Mouse (Mus musculus) megakaryocyte progenitor cell, adult 5-6 weeks (primary cell): ENCODE data around the gene Pde1c. TPM values are rescaled to one million over a fixed set of nuclear protein-coding genes. Genes with fewer than 3 reads are reported as not detected.
A peak's percentile ranks its signal among the peaks of the same experiment; 100 is the strongest.

Experiments
- ATAC-seq: replicated peaks from 2 replicates; pipeline ENCODE4 v1.8.0; 2016; ENCODE audit warnings: mild to moderate bottlenecking, moderate TSS enrichment, inconsistent platforms; ENCODE audit not compliant: poor library complexity
- total RNA-seq, 2 experiments: library from RNA; stranded (forward) in 1 of 2; stranded (reverse) in 1 of 2; fragments of 157-497, 149-512 nt in 1 of 2; fragments of 200-1000 nt in 1 of 2; gene quantifications; 2 replicates each; pipeline versions ENCODE4 v1.2.3 to v1.2.4; 2015 to 2017

Gene Pde1c
- total RNA-seq, 2 experiments from 2014 or later, result 0.39 TPM; not detected in 1

DNA sequence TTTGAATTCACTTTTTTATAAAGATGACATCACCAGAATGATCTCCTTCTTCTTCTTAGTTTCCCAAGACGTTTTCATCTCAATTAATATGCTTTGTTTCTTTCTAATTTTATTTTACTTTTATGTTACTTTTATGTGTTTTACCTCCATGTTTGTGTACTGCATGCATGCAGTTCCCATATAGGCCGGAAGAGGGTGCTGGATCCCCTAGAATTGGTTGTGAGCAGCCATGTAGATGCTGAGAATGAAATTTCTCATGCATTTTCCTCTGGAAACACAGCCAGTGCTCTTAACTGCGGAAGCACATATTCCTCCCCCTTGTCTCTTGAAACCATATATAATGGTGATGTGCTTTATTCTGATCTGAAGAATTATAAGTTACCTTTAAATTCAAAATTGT, 110.8 kb downstream of the Pde1c start:
- no peak; the same call in 1 of the 2 replicates for ATAC-seq

DNA sequence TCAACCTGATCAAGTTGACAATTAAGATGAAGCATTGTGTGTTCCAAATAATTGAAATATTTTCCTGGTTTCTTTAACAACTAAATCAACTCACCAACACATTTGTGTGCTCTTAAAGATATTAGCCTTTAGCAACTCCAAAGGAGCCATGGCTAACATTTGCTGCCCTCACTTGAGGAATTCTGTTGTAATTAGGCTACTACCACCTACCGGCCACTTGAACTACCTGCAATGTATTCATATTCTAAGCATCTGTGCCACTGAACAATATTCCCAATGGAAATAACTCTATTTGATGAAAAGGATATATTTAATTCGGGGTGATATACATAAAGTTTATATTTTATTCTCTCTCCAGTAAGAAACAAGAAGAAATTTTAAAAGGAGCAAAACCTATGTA, 121.0 kb downstream of the Pde1c start:
- ATAC-seq, result no peak

DNA sequence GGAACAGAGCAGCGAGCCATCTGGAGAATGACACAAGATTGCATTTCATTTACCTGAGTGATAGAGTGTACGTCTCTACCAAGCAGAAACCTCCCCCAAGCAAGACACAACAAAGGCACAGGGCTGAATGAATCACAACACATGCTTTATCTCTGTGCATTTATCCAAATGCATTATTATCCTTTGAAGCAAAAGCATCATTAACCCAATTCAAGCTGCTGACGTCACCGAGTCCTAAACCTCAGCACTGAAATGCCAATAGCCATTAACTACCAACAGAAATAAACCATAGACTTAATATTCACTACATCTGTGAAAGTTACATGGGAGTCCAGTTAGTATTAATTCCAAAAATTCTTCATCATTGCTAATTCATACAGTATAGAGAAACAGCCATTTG, 127.4 kb downstream of the Pde1c start:
- no peak for ATAC-seq

- no peak for ATAC-seq
These were observed 143.1 kb downstream of the Pde1c start for GRCm38 (mm10) chr6:56425846-56426245.

DNA sequence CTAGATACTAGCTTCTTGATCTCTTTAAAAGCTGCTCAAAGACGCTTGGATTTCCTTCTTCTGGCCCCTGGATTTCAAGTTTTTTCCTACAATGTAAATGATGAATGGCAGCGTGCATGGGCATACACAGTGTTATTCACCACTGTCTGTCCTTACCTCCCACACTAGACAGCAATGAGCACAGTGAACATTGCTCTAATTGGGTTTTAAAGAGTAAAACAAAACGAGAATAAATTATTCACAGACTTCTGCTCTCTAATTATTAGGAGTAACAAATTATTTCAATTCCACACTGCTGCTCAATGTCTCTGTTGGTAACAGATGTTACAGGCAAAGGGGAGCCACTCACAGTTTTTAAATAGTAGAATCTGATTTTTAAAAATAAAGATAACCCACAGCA, 146.0 kb downstream of the Pde1c start:
- no peak for ATAC-seq

DNA sequence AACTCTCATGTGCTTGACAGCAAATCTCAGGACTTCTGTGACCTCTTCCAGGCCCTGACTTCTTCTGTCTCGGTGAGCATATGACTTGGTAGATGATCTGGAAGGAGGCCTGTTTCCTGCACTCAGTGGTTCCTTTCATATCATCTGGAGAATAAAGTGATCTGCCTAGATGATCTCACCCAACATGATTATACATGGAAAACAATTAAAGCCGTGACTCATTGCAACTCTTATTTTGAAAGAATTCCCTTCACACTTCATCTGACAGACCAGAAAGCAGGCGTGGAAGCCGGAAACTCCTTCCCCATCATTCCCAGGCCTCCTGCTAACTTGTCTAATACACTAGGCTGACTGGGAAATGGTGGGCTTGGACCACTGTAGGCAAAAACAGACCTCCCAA, 152.7 kb downstream of the Pde1c start:
- no peak for ATAC-seq

DNA sequence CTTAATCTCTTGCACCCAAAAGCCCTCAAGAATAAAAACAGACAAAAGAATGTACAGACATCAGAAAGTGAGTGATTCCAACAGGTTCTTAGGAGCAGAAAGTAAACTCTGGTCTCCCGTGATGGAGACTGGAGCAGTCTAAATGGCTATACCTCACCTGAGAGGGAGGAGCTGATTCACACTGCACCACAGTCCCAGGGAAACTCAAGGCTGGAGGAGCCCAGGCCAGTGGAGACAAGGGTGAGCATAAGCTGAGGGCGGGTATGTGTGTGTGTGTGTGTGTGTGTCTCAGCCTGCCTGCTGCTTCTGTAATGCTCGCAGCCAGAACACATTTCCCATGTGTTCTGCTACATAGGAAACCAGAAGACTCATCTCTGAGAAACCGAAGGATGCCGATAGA, 179.7 kb downstream of the Pde1c start:
- ATAC-seq, result no peak

DNA sequence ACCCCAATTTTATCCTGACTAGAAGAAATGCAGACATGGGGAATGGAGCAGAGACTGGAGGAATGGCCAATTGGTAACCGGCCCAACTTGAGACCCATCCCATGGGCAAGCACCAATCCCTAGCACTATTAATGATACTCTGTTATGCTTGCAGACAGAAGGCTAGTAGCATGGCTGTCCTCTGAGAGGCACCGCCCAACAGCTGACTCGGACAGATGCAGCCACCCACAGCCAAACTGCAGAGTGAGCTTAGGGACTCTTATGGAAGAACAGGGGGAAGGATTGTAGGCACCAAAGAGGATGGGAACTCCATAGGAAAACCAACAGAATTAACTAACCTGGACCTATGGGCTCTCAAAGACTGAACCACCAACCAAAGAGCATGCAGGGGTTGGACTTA, 192.5 kb downstream of the Pde1c start:
- ATAC-seq, result no peak

GRCm38 (mm10) chr6:56374180-56374579, 194.7 kb downstream of the Pde1c start:
- no peak for ATAC-seq

GRCm38 (mm10) chr6:56373753-56374152, 195.2 kb downstream of the Pde1c start:
- no peak for ATAC-seq

DNA sequence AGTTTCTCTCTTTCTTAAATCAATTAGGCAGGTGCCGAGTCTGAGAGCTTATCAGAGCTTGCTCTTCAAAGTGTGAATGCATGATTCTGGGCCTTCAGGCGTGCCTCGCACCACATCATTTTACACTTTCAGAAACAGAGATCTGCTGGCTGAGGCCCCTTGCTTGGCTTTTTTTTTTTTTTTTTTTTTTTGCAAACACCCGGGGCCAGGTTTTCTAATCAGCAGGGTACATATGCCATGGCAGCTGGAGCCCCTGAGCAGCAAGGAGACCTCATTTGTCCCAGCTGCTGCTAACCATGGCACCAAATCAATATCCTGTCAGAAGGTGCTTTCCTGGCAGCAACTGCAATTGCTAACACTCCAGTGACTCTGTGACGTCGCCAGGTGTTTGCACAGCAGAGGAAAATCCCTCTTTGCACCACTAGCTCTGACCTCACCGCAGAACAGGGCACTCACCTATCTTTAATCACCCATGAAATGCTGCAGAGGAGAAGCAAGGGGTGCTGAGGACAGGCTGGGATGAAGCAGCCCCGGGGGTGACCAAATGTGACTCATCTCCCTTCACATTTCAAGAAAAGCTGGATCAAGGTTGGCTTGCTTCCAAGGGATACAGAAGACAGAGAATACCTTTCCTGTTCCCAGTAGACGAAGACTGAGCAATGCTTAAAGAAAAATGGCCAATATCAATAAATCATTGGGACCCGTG, 195.7 kb downstream of the Pde1c start:
- no peak for ATAC-seq

DNA sequence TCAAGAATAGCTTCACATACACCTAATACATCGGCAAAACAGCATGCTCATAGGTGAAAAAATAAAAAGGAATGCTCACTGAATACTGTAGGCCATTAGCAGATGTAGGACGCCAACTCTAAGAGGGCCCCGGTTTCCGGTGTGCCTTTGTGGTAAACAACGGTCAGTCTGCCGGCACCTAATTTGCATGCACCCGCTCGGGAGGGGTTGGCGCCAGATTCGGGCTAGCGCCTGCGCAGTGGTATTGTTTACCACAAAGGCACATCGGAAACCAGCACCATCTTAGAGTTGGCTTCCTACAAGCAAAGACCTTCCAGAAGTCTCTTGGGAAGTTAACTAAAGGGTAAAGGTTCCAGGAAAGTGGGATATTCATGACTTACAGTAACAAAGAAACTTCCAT, 199.4 kb downstream of the Pde1c start:
- no peak for ATAC-seq

DNA sequence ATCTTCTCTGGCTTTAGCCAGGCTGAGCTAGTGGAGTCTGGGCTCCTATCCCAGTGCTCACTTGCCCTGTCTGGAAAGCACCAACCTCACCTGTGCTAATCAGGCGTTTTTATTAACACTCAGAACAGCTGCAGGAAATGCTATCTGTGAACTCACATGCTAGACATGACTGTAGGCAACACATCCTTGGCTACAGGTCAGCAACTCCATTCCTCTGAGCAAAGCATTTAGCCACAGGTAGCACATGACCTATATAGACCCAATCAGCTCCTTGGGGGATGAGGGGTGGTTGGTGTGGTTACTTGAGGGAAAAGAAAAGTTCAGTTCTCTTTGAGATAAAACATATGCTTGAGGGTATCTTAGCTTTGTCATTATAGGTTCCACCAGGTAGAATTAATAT, 200.8 kb downstream of the Pde1c start:
- ATAC-seq, result no peak

DNA sequence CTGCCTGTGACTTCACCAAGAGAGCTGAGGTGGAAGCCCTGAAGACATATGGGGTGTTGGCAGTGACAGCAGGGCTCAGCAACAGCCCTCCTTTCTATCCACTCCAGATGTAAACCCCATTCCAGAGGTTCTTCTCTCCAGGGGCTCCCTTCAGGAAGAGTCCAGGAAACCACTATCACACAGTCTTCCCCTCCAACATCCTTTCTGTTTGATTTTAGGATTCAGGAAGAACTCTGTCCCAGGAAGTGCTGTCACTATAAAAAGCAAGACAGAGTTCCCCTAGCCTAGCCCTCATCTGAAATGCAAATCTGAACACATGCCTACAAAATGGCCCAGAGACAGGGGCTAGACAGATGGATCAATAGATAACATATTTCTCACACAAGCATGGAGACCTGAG, 201.6 kb downstream of the Pde1c start:
- no peak for ATAC-seq

DNA sequence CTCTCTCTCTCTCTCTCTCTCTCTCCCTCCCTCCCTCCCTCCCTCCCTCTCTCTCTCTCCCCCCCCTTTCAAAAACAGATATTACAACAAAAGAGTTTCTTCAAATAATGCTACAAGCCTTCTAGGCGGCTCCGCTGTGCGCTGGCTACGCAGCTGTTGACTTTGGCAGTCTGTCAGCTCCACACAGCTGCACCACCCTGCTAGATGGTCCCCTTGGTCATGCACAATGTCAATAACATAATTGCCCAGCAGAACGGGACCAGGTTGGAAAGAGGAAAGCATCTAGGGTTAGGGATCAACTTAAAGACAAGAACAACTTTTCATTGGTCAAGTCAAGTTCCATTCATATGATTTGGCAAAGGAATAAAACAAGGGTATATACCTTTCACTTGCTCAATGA, 206.3 kb downstream of the Pde1c start:
- no peak for ATAC-seq

GRCm38 (mm10) chr6:56362128-56362545, 206.8 kb downstream of the Pde1c start:
- ATAC-seq, result peak; percentile 46

DNA sequence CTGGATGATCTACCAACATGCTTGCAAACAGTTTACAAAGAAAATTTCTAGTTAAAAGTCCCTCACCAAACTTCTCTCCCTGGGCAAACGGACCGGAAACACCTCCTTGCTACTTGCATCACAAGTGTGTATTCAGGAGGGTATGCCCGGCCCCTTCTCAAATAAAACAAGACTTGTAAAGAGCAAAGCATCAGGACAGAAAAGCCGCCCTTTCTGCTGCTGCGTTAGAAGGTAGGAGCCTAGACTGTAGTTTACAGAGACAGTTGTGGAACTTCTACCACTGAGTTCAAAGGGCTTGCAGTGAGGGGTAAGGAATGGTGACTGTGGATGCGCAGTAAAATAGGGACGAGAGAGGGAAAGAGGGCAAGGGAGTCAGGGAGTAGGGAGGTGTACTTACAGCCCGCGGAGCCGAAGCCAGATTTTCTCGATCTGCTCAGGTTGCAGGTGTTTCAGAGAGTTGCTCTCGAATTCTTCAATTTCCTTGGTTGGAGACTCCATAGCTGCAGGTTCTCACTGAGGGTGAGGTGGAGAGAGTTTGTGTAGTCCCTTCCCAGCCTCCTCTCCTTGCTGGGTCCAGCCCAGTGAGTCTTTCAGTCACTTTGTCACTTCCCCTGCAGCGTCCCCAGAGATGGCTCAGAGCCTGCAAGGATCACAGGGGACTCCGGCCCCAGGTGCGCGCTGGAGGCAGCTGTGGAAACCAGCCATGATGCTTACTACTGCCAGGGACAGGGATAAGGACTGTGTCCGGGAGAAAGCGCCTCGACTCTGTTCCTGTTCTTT, 207.4 kb downstream of the Pde1c start:
- no peak for ATAC-seq

GRCm38 (mm10) chr6:56360086-56360485, 208.8 kb downstream of the Pde1c start:
- ATAC-seq, result no peak

- ATAC-seq, result no peak
These were observed 209.8 kb downstream of the Pde1c start for GRCm38 (mm10) chr6:56359126-56359525.

GRCm38 (mm10) chr6:56347207-56347606, 221.7 kb downstream of the Pde1c start:
- ATAC-seq, result no peak

DNA sequence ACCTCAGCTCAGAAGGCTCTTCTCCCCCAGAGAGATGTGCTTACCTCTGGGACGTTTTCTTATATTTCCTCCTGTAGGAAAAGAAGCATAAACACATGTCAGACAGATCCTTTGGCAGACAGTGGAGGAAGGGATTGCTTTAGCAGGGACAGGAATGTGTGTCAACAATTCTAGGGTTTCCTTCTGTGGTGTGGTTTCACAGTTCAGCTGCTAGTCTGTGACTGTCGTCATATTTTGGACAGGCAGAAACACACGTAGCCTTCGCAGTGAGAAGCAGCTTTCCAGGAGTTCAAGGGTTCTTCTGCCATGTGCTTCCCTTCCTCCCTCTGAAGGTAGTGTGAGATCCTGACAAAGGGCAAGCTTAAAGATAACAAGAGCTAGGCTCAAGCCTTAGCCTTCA, 223.8 kb downstream of the Pde1c start:
- ATAC-seq, result no peak

GRCm38 (mm10) chr6:56342005-56342404, 226.9 kb downstream of the Pde1c start:
- ATAC-seq, result no peak
